Mouse (Mus musculus) 3134 (cell line): ENCODE measurements at regions not wholly inside any gene's neighbourhood (a gene's known extent, or its start where the extent isn't known, plus 50 kb on each side); places are given as distances from the start of the nearest gene placed in this dataset.
"Not testable (repeated sequence)": the region's sequence is repeated elsewhere in the genome, so short reads cannot be mapped to it uniquely, and the experiment has no call there.

Experiments used
- DNase-seq: peaks from one replicate; pipeline ENCODE4 v3.0.0-alpha.2; 2011; ENCODE audit warnings: low spot score; ENCODE audit not compliant: insufficient read length; ENCODE audit errors: extremely low read depth

GRCm38 (mm10) chr6:47679946-47680345, 84.8 kb upstream of the Ezh2 start:
- DNase-seq = not testable (repeated sequence)

GRCm38 (mm10) chr6:47672741-47673140, 77.6 kb upstream of the Ezh2 start:
- not testable (repeated sequence) for DNase-seq

- DNase-seq = not testable (repeated sequence)
Measured at GRCm38 (mm10) chr6:47652880-47653279, 57.7 kb upstream of the Ezh2 start.

GRCm38 (mm10) chr6:47651385-47651718, 56.2 kb upstream of the Ezh2 start:
- DNase-seq = not testable (repeated sequence)

- peak; percentile 92 for DNase-seq
Measured at GRCm38 (mm10) chr6:47650463-47651384, 55.6 kb upstream of the Ezh2 start.

GRCm38 (mm10) chr6:47649961-47650360, 54.8 kb upstream of the Ezh2 start:
- DNase-seq = no peak

- DNase-seq = no peak
Measured at GRCm38 (mm10) chr6:47649451-47649931, 54.4 kb upstream of the Ezh2 start.

GRCm38 (mm10) chr6:47648899-47649298, 53.8 kb upstream of the Ezh2 start:
- DNase-seq = no peak

GRCm38 (mm10) chr6:47648316-47648715, 53.2 kb upstream of the Ezh2 start:
- no peak for DNase-seq

- no peak for DNase-seq
Measured at GRCm38 (mm10) chr6:47647876-47648275, 52.7 kb upstream of the Ezh2 start.

- no peak for DNase-seq
Measured at GRCm38 (mm10) chr6:47646731-47647567, 51.8 kb upstream of the Ezh2 start.

- no peak for DNase-seq
Measured at GRCm38 (mm10) chr6:47646022-47646421, 50.9 kb upstream of the Ezh2 start.
